Mouse (Mus musculus) spleen, adult 2 months (tissue): ENCODE measurements around the gene Slc12a4. TPM values are rescaled to one million over a fixed set of nuclear protein-coding genes. Genes with fewer than 3 reads are reported as not detected.

Experiments
- DNase-seq, 2 experiments: peaks; one replicate each; pipeline versions ENCODE4 v3.0.0 to v3.0.0-alpha.2; 2012 to 2021; ENCODE audit warnings: low spot score in 2 of 2, low read depth in 1 of 2
- H3K27ac ChIP-seq: fragments of 200-500 bp; 2 replicates; pipeline ENCODE4 v1.5.1; 2012; ENCODE audit warnings: low read length, inconsistent platforms; ENCODE audit not compliant: insufficient read depth
- H3K27me3 ChIP-seq: fragments of 200-500 bp; 2 replicates; pipeline ENCODE4 v1.6.1; 2012; ENCODE audit warnings: mild to moderate bottlenecking, moderate library complexity, low read length, inconsistent platforms; ENCODE audit not compliant: control insufficient read depth, insufficient read depth
- H3K36me3 ChIP-seq: fragments of 200-500 bp; 2 replicates; pipeline ENCODE4 v1.6.1; 2012; ENCODE audit warnings: mild to moderate bottlenecking, low read length, inconsistent platforms; ENCODE audit not compliant: control insufficient read depth, insufficient read depth
- H3K4me1 ChIP-seq: fragments of 200-500 bp; 2 replicates; pipeline ENCODE4 v1.6.1; 2011; ENCODE audit warnings: inconsistent platforms; ENCODE audit not compliant: control insufficient read depth, insufficient read depth, insufficient read length
- H3K4me3 ChIP-seq: fragments of 200-500 bp; 2 replicates; pipeline ENCODE4 v1.5.1; 2011; ENCODE audit warnings: mild to moderate bottlenecking, inconsistent platforms; ENCODE audit not compliant: insufficient read depth, insufficient read length; ENCODE audit errors: extremely low read depth
- CTCF ChIP-seq: fragments of 200-500 bp; IDR thresholded peaks from 2 replicates; pipeline ENCODE4 v1.5.1; 2011; ENCODE audit warnings: mild to moderate bottlenecking, inconsistent platforms; ENCODE audit not compliant: insufficient read depth, insufficient read length, insufficient replicate concordance; ENCODE audit errors: extremely low read depth
- POLR2A ChIP-seq: fragments of 200-500 bp; IDR thresholded peaks from 2 replicates; pipeline ENCODE4 v1.6.1; 2011; ENCODE audit warnings: low read depth, low read length, inconsistent platforms
- WGBS: fragments of 180-500 bp; shearing (Covaris S2); methylation state at CpG from one replicate; pipeline ENCODE4 v1.1.7; 2018; 5-methylcytosine and 5-hydroxymethylcytosine counted together
- polyA plus RNA-seq: library from polyadenylated mRNA; depleted of rRNA; stranded (reverse); fragments of >200 nt; gene quantifications from 2 replicates; pipeline ENCODE4 v1.2.3, GENCODE M21; 2012

Gene Slc12a4
- polyA plus RNA-seq, 1 experiment: 25.1 TPM

DNA sequence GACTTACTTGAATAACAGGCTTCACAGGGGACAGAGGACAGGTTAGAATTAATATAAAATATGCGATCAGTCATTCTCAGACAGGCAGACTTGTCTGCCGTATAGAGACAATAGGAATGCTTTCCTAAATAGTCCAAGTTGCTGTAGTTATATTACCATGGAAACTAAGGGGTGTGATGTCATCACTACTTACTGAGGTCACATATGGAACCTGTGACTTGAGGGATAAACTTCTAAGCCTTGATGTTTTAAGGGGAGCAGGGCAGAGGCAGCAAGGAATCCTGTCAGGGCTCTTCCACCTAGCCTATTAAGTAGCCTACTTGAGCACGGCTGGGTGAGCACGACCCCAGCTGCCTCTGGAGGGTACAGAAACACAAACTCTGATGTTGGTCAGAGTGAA is 40.0 kb upstream of the Slc12a4 start, which contains the start of gene Dpep2nb:
Dpep2nb (minus strand) TSS at position 101 of the 400 bp plus-strand sequence.
- Histone ChIP-seq H3K27ac (no peak within 1 kb of the TSS), H3K36me3 (no peaks in the 10 kb centered on the region), H3K4me1 (peaks cover 4% of the 10 kb centered on the region; the same call in 1 of the 2 replicates), H3K4me3 (no peak within 1 kb of the TSS), H3K27me3 (no peaks in the 10 kb centered on the region)
- 85% methylated on average over 4 of the region's 4 CpGs for WGBS
- no peak for DNase-seq
- TF ChIP-seq POLR2A: no peak
- TF ChIP-seq CTCF: no peak

DNA sequence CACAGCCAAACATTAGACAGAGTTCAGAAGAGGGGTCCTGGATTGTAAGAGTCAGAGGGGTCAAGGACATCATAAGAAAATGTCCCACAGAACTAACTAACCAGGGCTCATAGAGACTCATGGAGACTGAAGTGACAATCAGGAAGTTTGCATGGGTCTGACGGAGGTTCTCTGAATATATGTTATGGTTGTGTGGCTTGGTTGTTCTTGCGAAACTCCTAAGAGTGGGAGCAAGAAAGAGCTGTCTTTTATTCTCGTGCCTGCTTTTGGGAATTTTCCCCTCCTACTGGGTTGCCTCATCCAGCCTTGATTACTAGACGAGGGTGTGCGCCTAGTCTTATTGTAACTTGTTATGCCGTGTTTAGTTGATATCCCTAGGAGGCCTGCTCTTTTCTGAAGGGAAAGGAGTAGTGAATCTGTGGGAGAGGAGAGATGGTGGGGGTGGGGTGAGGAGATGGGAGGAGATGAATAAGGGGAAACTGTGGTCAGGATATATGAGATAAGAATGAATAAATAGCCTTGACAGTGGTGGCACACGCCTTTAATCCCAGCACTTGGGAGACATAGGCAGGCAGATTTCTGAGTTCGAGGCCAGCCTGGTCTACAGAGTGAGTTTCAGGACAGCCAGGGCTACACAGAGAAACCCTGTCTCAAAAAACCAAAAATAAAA is 38.8 kb upstream of the Slc12a4 start:
- Histone ChIP-seq H3K4me1 (no peaks in the 10 kb centered on the region), H3K36me3 (no peaks in the 10 kb centered on the region), H3K27me3 (no peaks in the 10 kb centered on the region), H3K4me3 (no peak overlapping the region), H3K27ac (no peak overlapping the region)
- no peak for DNase-seq
- TF ChIP-seq POLR2A: no peak
- TF ChIP-seq CTCF: no peak
- 65% methylated on average over 8 of the region's 8 CpGs for WGBS

DNA sequence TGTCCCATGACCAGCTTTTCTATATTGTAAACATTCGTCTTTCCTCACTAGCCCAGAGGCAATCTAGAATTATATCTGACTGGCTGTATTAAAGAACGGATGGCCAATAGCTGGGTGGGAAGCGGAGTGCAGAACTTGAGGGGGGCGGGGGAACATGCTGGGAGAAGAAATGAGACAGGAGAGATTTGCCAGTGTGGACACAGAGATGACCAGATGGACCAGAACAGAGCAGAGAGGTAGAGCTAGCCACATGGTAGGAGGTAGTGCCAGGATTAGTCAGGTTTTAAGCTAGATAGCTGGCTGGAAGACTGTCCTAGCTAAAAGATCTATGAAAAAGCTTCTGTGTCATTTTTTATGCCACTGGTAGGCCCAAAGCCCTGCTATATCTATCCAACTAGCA is 36.0 kb upstream of the Slc12a4 start:
- no peaks in the 10 kb centered on the region for H3K4me1 ChIP-seq
- H3K36me3 ChIP-seq: no peaks in the 10 kb centered on the region
- TF ChIP-seq POLR2A: no peak
- TF ChIP-seq CTCF: no peak
- no peaks in the 10 kb centered on the region for H3K27me3 ChIP-seq
- H3K4me3 ChIP-seq: no peak overlapping the region
- WGBS: 90% methylated on average over 4 of the region's 4 CpGs
- H3K27ac ChIP-seq: no peak overlapping the region
- DNase-seq: no peak

DNA sequence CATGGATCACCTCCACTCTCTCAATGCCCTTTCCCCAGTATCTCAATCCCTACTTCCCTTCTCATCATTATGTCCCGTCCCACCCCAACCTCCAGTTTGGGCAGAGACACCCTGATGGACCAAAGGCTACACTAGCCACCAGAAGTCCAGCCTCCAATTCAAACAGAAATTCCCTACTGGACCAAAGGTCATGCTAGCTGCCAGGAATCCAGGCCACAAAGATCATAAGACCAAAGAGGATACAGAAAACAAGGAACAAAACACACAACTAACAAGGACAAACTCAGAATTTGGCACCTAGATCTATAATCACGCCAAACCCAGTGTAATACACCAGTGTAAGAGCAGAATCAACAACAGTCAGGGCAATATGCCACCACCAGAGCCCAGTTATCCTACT is 33.1 kb upstream of the Slc12a4 start:
- WGBS: 83% methylated on average over 2 of the region's 2 CpGs
- peaks cover 8% of the 10 kb centered on the region; the same call in 1 of the 2 replicates for H3K4me1 ChIP-seq
- H3K27me3 ChIP-seq: no peaks in the 10 kb centered on the region
- H3K27ac ChIP-seq: no peak overlapping the region
- no peak for TF ChIP-seq CTCF
- no peak for TF ChIP-seq POLR2A
- DNase-seq: no peak
- H3K4me3 ChIP-seq: no peak overlapping the region
- H3K36me3 ChIP-seq: no peaks in the 10 kb centered on the region

DNA sequence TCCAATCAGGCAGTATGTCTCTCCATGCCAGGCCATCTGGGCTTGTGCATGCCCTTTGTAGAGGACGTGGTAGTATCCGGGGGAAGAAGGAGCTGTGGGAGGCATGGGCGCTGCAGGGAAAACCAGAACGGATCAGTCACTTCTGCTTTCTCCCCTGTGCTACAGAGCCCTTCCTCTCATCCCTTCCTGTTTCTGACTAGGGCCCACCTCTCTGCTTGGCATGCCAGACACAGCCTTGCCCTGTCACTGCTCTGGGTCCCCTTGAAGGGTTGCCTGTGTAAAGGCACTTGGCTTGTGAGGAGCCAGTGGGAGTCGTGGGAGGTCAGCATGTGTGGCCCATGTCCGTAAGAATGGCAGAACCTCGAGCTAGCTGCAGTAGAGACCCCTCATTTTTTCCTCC is 30.5 kb upstream of the Slc12a4 start:
- no peaks in the 10 kb centered on the region for H3K27me3 ChIP-seq
- no peaks in the 10 kb centered on the region for H3K36me3 ChIP-seq
- no peak overlapping the region for H3K27ac ChIP-seq
- TF ChIP-seq CTCF (no peak), POLR2A (no peak)
- WGBS: 11% methylated on average over 7 of the region's 7 CpGs
- H3K4me3 ChIP-seq: no peak overlapping the region
- peak in 1 of 2 experiments; percentile 20 for DNase-seq
- peaks cover 14% of the 10 kb centered on the region; the same call in 1 of the 2 replicates for H3K4me1 ChIP-seq

DNA sequence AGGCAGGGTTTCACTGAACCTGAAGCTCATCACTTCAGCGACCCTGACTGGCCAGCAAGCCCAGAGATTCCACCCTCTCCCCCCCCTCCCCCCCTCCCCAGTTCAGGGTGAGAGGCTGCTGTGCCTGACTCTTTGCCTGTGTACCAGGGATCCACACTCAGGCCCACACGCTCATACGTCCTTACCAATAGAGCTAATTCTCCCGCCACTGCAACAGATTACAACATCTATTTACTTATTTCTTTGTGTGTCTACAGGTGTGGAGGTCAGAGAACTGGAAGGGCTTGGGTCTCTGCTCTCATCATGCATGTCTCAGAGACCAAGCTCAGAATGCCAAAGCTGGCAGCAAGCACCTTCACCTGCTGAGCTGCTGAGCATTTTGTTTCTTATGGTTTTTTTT is 27.3 kb upstream of the Slc12a4 start:
- TF ChIP-seq POLR2A: no peak
- TF ChIP-seq CTCF: no peak
- Histone ChIP-seq H3K4me1 (peaks cover 16% of the 10 kb centered on the region; the same call in 1 of the 2 replicates), H3K4me3 (no peak overlapping the region), H3K27me3 (no peaks in the 10 kb centered on the region), H3K36me3 (no peaks in the 10 kb centered on the region), H3K27ac (no peak overlapping the region)
- no peak for DNase-seq
- WGBS: 69% methylated on average over 4 of the region's 4 CpGs

DNA sequence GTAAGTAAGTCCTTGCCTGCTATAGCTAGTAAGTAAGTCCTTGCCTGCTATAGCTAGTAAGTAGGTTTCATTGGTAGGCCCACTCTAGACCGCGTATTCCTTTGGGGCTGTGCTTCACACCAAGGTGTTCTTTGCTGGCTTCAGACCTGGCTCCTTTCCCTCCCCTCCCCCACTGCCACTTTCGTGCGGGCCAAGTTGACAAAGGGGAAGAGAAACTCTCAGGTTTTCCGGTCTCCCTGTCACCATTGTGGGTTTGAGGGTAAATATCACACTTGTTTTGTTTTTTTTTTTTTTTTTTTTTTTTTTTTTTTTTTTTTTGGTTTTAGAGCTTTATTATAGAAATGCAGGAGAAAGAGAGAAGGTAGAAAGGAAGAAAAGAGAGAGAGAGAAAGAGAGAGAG is 26.6 kb upstream of the Slc12a4 start:
- H3K4me3 ChIP-seq: no peak overlapping the region
- no peaks in the 10 kb centered on the region for H3K27me3 ChIP-seq
- WGBS: 31% methylated on average over 5 of the region's 5 CpGs
- DNase-seq: peak; percentile 80 to 87
- TF ChIP-seq POLR2A: no peak
- TF ChIP-seq CTCF: no peak
- H3K27ac ChIP-seq: no peak overlapping the region
- H3K4me1 ChIP-seq: peaks cover 16% of the 10 kb centered on the region; the same call in 1 of the 2 replicates
- no peaks in the 10 kb centered on the region for H3K36me3 ChIP-seq
